Mouse (Mus musculus) fat pad, adult 2 months (tissue): ENCODE results near the gene Tbc1d22b.
"Not testable (repeated sequence)": the region's sequence is repeated elsewhere in the genome, so short reads cannot be mapped to it uniquely, and the experiment has no call there.

Source experiments
- DNase-seq: peaks from one replicate; pipeline ENCODE4 v3.0.0-alpha.2; 2011; ENCODE audit warnings: low read depth, low spot score; ENCODE audit errors: extremely low read depth

Gene Tbc1d22b

GRCm38 (mm10) chr17:29589221-29589898 is 39.8 kb downstream of the Tbc1d22b start:
- no peak for DNase-seq

- DNase-seq = no peak
Measured at GRCm38 (mm10) chr17:29595891-29596770, 46.5 kb downstream of the Tbc1d22b start.

- DNase-seq = no peak
Measured at GRCm38 (mm10) chr17:29596771-29597132, 47.2 kb downstream of the Tbc1d22b start.

GRCm38 (mm10) chr17:29599051-29599450 is 49.5 kb downstream of the Tbc1d22b start:
- DNase-seq = no peak

- no peak for DNase-seq
Measured at GRCm38 (mm10) chr17:29599537-29599936, 50.0 kb downstream of the Tbc1d22b start.

- no peak for DNase-seq
Measured at GRCm38 (mm10) chr17:29601391-29601790, 51.8 kb downstream of the Tbc1d22b start.

GRCm38 (mm10) chr17:29603283-29603682 is 53.7 kb downstream of the Tbc1d22b start:
- DNase-seq = no peak

- DNase-seq = not testable (repeated sequence)
Measured at GRCm38 (mm10) chr17:29613453-29613852, 63.9 kb downstream of the Tbc1d22b start.

- peak; percentile 26 for DNase-seq
Measured at GRCm38 (mm10) chr17:29614115-29615023, 64.8 kb downstream of the Tbc1d22b start, which contains the start of the genes Rnf8 and Gm28043. Gene Rnf8, plus strand, starts transcription at chr17:29614790. Gene Gm28043, plus strand, starts transcription at chr17:29614876.

- DNase-seq = no peak
Measured at GRCm38 (mm10) chr17:29615024-29615551, 65.5 kb downstream of the Tbc1d22b start.

- DNase-seq = no peak
Measured at GRCm38 (mm10) chr17:29615616-29616015, 66.0 kb downstream of the Tbc1d22b start.

GRCm38 (mm10) chr17:29619231-29619630 is 69.6 kb downstream of the Tbc1d22b start:
- no peak for DNase-seq

GRCm38 (mm10) chr17:29623488-29623887 is 73.9 kb downstream of the Tbc1d22b start:
- peak; percentile 33 for DNase-seq

GRCm38 (mm10) chr17:29627285-29627684 is 77.7 kb downstream of the Tbc1d22b start:
- DNase-seq = peak; percentile 68

GRCm38 (mm10) chr17:29628946-29629345 is 79.4 kb downstream of the Tbc1d22b start:
- no peak for DNase-seq

- no peak for DNase-seq
Measured at GRCm38 (mm10) chr17:29629620-29630019, 80.0 kb downstream of the Tbc1d22b start.

- DNase-seq = no peak
Measured at GRCm38 (mm10) chr17:29632312-29632711, 82.7 kb downstream of the Tbc1d22b start.

- DNase-seq = no peak
Measured at GRCm38 (mm10) chr17:29635492-29635891, 85.9 kb downstream of the Tbc1d22b start.

GRCm38 (mm10) chr17:29636118-29636517 is 86.5 kb downstream of the Tbc1d22b start:
- DNase-seq = no peak

- no peak for DNase-seq
Measured at GRCm38 (mm10) chr17:29637377-29637776, 87.8 kb downstream of the Tbc1d22b start.

- DNase-seq = no peak
Measured at GRCm38 (mm10) chr17:29637895-29638294, 88.3 kb downstream of the Tbc1d22b start.
